Mouse (Mus musculus): ENCODE data around the gene Rnf224.
A peak's percentile ranks its signal among the peaks of the same experiment; 100 is the strongest.

Gene Rnf224

GRCm38 (mm10) chr2:25255284-25255779 lies 18.7 kb upstream of the Rnf224 start, which contains the start of gene Tmem203:
Gene Tmem203, plus strand, starts transcription at chr2:25255439.
- peak; percentile 82 for DNase-seq

- DNase-seq: no peak
These were observed 15.7 kb upstream of the Rnf224 start for GRCm38 (mm10) chr2:25252331-25252730.

- peak; percentile 77 for DNase-seq
These were observed 9.8 kb upstream of the Rnf224 start, which contains the start of gene AL732309.1 for GRCm38 (mm10) chr2:25246183-25247072. Gene AL732309.1, minus strand, starts transcription at chr2:25246863.

- DNase-seq: no peak
These were observed 7.6 kb upstream of the Rnf224 start for GRCm38 (mm10) chr2:25244144-25244543.

GRCm38 (mm10) chr2:25243342-25243741 lies 6.8 kb upstream of the Rnf224 start:
- peak; percentile 64 for DNase-seq

- peak; percentile 60 for DNase-seq
These were observed 5.5 kb upstream of the Rnf224 start, which contains the start of the genes Rnf208 and Cysrt1 for GRCm38 (mm10) chr2:25242101-25242506. Gene Rnf208, plus strand, starts transcription at chr2:25242255. Gene Cysrt1, minus strand, starts transcription at chr2:25242452.

GRCm38 (mm10) chr2:25241438-25241775 lies 4.8 kb upstream of the Rnf224 start:
- DNase-seq: peak; percentile 50

GRCm38 (mm10) chr2:25240723-25241437 lies 4.3 kb upstream of the Rnf224 start:
- peak; percentile 78 for DNase-seq

- peak; percentile 54 for DNase-seq
These were observed 3.7 kb upstream of the Rnf224 start for GRCm38 (mm10) chr2:25240310-25240709.

GRCm38 (mm10) chr2:25239766-25240165 lies 3.2 kb upstream of the Rnf224 start:
- peak; percentile 56 for DNase-seq

GRCm38 (mm10) chr2:25238106-25238505 lies 1.5 kb upstream of the Rnf224 start:
- DNase-seq: no peak

GRCm38 (mm10) chr2:25237522-25237921 lies 935 bp upstream of the Rnf224 start:
- DNase-seq: no peak

GRCm38 (mm10) chr2:25234551-25235220 lies 1.9 kb downstream of the Rnf224 start:
- no peak for DNase-seq

- no peak for DNase-seq
These were observed 2.5 kb downstream of the Rnf224 start, which contains the start of gene Slc34a3 for GRCm38 (mm10) chr2:25234050-25234449. Gene Slc34a3, minus strand, starts transcription at chr2:25234364.

GRCm38 (mm10) chr2:25233421-25233820 lies 3.2 kb downstream of the Rnf224 start:
- no peak for DNase-seq

- no peak for DNase-seq
These were observed 5.5 kb downstream of the Rnf224 start for GRCm38 (mm10) chr2:25231038-25231437.

- DNase-seq: no peak
These were observed 6.0 kb downstream of the Rnf224 start for GRCm38 (mm10) chr2:25230581-25230980.

- no peak for DNase-seq
These were observed 7.0 kb downstream of the Rnf224 start for GRCm38 (mm10) chr2:25229582-25229981.

GRCm38 (mm10) chr2:25228995-25229530 lies 7.5 kb downstream of the Rnf224 start:
- peak; percentile 63 for DNase-seq

GRCm38 (mm10) chr2:25228431-25228889 lies 8.1 kb downstream of the Rnf224 start:
- peak; percentile 91 for DNase-seq

- peak; percentile 29 for DNase-seq
These were observed 9.2 kb downstream of the Rnf224 start for GRCm38 (mm10) chr2:25227406-25227805.

GRCm38 (mm10) chr2:25226864-25227263 lies 9.7 kb downstream of the Rnf224 start:
- DNase-seq: peak; percentile 70

All from cerebellum, adult 11-12 months (tissue).